Mouse (Mus musculus) kidney, postnatal 14 days (tissue): ENCODE measurements around the gene Magi2.
A peak's percentile ranks its signal among the peaks of the same experiment; 100 is the strongest.

Experiments
- DNase-seq: peaks from one replicate; pipeline ENCODE4 v3.0.0; 2022; ENCODE audit warnings: mixed read lengths

Gene Magi2

GRCm38 (mm10) chr5:19779224-19779623, 552.4 kb downstream of the Magi2 start:
- no peak for DNase-seq

- DNase-seq: no peak
These were observed 553.2 kb downstream of the Magi2 start for GRCm38 (mm10) chr5:19780076-19780475.

DNA sequence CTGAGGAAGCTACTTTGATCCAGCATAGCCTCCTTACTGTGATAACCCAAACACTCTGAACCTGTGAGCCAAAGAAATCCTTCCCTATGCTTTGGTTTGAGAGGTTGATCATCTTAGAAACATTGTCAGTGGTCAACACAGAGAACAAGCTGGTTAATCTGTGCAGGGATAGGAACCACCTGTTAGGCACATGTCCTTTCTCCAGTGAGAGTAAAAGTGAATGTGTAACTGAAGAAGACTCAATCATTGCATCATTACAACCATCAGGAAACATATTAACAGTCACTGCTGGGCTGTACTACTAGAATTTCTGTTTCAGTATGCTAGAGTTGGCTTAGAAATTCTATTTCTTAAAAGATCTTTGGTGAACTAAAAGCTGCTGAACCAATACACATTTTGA, 558.5 kb downstream of the Magi2 start:
- DNase-seq: no peak

GRCm38 (mm10) chr5:19787522-19788144, 560.8 kb downstream of the Magi2 start:
- no peak for DNase-seq

DNA sequence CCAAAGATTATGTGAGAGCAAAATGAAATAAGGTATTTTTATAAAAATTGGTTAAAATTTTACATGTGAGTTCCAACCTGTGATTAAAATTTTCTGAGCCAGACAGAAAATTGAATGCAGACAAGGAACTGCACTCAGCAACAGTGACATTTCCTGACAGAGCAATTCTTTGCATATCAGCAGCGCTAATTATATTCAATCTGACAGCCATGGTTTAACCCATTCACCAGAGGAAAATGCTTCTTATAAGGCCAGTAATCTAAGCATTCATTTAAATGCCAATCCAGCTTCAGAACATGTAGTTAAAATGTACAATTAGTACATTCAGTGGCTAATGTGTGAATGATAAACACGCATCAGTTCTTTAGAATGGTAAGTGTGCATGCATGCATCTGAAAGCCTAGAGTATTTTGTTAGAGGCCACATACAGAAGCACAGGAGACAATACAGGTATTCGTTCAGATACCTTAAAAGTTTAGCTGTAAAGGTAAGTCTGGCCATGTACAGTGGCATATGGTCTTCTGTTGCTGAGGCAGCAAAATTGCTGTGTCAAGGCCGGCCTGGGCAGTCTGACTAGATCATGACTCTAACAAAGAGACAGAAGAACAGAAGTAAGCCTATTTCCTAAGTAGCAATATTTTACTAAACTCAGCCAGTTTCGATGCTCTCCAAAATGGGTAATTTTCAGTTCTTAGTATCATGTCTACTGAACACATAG, 576.4 kb downstream of the Magi2 start:
- DNase-seq: no peak

DNA sequence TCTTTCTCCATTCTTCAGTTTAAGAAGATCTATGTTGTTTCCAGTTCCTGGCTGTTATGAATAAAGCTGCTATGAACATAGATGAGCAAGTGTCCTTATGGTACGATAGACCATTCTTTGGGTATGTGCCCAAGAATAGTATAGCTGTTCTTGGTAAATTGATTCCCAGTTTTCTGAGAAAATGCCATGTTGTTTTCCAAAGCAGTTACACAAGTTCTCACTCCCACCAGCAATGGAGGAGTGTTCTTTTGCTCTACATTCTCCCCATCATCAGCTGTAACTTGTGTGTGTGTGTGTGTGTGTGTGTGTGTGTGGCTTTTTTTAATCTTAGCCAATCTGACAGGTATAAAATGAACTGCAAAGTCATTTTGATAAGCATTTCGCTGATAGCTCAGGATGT, 595.7 kb downstream of the Magi2 start:
- DNase-seq: no peak

DNA sequence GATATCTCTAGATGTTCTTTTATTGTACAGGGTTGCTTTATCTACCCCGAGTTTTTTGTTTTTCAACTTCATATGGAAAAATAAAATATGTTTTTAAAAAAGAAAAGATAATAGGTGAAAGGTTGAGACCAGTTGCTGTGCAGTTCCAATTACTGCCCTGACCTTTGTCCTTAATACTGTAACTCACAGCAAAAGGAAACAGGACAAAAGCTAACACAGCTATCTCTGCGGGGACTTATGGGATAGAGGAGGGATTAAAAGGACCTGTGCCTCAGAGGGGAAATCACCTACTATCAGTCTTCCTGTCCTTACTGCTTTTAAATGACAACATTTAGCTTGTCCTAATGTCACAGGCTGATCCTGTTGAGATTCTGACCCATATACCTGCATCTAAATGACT, 599.1 kb downstream of the Magi2 start:
- DNase-seq: no peak

- peak; percentile 9 for DNase-seq
These were observed 602.5 kb downstream of the Magi2 start for GRCm38 (mm10) chr5:19829341-19829740.

- no peak for DNase-seq
These were observed 636.0 kb downstream of the Magi2 start for GRCm38 (mm10) chr5:19862854-19863253.

- no peak for DNase-seq
These were observed 643.6 kb downstream of the Magi2 start for GRCm38 (mm10) chr5:19870406-19870805.

DNA sequence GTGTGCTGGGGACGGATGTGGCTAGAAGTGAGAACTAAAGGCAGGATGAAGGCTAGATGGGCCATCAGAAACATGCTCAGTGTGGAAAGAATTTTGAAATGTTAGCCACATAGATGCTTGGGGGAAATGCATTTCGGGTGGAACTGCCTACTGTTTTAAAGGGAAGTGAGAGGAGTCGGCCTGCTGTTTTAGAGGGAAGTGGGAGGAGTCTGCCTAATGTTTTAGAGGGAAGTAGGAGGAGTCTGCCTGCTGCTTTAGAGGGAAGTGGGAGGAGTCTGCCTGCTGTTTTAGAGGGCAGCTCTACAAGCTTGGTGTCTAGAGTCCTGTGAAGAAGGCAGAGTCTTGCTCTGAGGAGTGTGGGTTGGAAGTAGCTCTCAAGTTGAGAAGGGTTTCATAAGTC, 664.9 kb downstream of the Magi2 start:
- DNase-seq: no peak

- DNase-seq: no peak
These were observed 669.1 kb downstream of the Magi2 start for GRCm38 (mm10) chr5:19895893-19896292.

DNA sequence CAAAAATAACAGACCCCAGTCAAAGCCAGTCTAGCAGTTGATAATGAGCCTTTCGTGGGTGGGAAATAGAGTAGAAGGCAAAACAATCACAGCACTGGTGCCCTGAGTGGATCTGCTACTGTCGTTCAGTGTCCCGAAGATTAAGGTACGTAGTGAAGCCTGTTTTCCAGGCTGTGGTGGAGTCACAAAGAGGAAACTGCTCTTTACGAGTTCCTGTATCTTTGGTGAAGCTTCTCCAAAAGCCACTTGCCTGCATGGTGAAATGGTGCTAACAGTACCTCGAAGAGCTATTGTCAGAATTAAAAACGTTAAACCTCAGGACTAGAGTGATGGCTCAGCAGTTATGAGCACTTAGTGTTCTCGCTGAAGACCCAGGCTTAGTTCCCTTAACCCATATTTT, 674.8 kb downstream of the Magi2 start:
- DNase-seq: no peak

- no peak for DNase-seq
These were observed 679.8 kb downstream of the Magi2 start for GRCm38 (mm10) chr5:19906636-19907035.

- DNase-seq: no peak
These were observed 680.6 kb downstream of the Magi2 start for GRCm38 (mm10) chr5:19907381-19907982.

GRCm38 (mm10) chr5:19907983-19908705, 681.3 kb downstream of the Magi2 start:
- DNase-seq: no peak

DNA sequence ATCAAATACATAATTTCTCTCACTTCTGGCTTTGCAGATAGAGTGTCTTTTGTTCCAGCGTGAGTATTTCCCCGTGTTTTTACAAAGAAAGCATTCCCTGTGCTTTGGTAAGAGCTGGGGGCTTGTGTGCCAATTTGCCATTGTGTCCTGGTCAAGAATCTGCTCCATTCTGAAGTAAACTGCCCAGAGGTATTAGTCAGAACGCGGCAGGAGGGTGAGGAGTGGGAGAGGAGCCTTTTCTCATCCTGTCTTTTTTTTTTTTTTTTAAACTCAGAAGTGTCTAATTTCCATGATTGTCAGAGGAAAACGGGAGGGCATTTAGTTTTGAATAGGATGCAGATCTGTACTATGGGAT, 681.8 kb downstream of the Magi2 start:
- DNase-seq: no peak

DNA sequence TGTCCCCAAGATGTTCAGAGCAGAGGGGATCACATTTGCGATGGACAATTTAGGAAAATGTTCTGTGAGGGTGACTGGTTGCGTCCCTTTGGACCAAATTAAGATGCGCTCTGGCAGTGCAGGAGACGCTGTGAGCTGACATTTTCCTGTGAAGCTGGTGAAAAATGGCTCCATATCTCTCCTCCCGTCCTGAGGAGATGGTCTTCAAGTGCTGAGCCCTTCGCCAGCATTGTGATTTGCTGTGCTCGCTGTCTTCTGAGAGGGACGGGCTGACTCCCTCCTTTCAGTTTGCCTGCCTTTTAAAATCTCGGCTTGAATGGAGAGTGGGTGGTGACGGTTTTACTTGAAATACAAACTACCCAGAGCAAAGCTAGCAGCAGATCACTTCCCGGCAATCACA, 682.2 kb downstream of the Magi2 start:
- DNase-seq: no peak

- no peak for DNase-seq
These were observed 682.8 kb downstream of the Magi2 start for GRCm38 (mm10) chr5:19909664-19910063.

DNA sequence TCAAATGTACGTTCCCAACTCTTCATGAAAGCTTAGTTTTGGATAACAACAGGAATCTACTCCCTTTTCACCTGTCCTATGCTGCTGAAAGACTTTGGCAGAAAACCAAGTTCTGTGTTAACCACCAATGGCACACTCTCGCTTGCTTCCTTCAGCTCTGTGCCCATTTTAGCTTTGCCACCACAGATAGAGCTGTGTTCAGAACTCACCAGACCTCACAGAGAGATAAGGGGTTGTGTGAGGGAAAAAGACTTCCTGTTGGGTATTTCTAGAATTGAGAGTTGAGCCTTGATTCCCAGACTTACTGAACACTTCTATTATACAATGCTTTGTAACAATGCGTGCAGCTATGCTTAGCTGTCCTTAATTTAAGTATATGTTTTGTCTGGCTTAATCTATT, 705.3 kb downstream of the Magi2 start:
- no peak for DNase-seq

DNA sequence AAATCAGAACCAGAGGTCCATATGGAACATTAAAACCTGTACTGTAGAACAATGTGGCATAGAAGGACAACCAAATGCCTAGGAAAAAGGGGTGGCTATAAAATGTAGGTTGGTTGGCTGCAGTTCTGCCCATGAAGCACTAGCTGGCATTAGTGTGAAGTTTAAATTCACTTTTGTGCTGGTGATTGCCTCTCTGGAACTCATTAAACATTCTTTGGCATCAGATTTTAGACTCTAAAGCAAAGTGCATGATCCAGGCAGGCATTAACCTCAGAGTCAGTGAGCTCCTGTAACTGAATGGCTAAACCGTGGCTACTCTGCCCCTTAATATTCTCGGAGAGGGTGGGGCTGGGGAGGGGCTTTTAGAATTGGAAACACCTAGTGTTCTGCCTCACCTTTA, 706.4 kb downstream of the Magi2 start:
- peak; percentile 51 for DNase-seq

DNA sequence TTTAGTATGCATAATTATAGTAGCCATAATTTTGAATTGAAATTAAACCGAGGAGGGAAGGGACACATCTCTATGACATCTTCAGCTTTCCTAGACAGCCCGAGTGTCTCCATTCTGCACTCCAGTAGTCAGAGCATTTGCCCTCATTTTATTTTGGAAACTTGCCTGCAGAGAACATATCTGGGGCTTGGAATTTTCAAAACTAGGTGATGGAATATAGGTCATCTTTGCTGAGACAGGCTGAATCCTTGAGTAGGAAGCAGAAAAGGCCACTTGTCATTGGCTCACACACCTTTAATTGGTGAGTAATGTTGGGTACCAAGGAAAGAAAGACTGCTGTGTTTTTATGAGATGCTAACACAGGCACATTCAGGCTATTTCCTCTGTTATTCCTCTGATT, 724.3 kb downstream of the Magi2 start:
- no peak for DNase-seq

DNA sequence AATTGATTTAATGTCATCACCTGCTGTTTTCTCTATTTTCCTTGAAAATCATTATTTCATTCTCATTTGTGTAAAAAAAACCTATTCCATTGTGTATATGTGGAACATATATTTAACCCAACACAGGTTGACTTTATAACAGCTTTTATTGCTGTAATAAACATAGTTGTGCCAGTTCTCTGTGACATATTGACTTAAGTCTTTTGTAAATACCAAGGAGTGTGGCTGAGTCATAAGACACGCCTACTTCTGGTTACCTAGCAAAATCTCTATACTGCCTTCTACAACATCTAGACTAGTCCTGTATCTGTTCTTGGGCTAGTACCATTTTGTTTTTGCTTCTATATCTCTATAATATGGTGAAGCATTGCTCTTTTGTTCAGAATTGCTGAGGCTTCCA, 737.3 kb downstream of the Magi2 start:
- DNase-seq: no peak

DNA sequence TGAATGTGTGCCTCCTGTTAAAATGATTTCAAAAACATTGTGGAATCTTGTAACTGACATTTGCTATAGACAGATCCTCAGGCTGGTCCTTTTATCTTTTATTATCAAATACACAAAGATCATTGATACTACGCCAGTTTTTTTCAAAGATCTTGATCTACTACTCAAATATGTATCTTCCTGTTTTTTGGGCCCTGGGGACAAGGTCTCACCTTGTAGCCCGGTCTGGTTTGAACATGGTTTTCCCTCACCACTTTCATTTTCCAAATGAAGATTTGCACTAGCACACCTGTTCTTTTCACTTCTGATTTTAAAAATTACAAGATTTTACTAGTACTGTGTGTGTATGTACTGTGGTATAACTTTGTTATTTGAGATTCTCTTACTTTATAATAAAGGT, 745.9 kb downstream of the Magi2 start:
- DNase-seq: no peak
